Mouse (Mus musculus): ENCODE measurements around the gene Rasgef1a.

- TF ChIP-seq CTCF (IDR thresholded peaks at IDR 0.05; ENCODE audit: low read depth, low read length) (no peak), POLR2A (IDR thresholded peaks at IDR 0.05; ENCODE audit: borderline replicate concordance, low read depth, low read length) (no peak)
Measured at GRCm38 (mm10) chr6:118015971-118016370, 4.7 kb downstream of the Rasgef1a start.

All from bone marrow macrophage, adult 2 months (primary cell).